Mouse (Mus musculus) erythroblast, embryonic 14.5 days (primary cell): ENCODE data around the gene Ccdc137.

Experiments
- GATA1 ChIP-seq: IDR thresholded peaks from 2 replicates; pipeline ENCODE4 v1.6.1; 2012; ENCODE audit warnings: low read length, inconsistent platforms, mixed read lengths
- TAL1 ChIP-seq: IDR thresholded peaks from 3 replicates; pipeline ENCODE4 v1.6.1; 2012; ENCODE audit warnings: low read length, inconsistent platforms, mixed read lengths

DNA sequence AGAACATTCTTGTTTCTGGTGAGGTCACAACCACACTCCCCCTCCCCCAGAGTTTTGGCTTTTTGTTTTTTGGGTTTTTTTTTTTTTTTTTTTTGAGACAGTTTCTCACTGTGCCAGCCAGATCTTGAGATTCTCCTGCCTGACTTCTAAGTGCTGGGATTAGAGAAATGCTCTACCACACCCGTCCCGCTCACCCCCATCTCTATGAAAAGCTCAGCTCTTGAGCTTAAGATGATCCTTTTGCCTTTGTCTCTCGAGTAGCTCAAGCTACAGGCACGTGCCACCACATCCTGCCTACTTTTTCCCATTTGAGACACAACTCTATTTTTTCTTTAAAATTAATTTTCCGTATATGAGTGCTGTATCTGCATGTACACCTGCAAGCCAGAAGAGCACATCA, 6.5 kb downstream of the Ccdc137 start:
- no peak for TF ChIP-seq GATA1
- no peak for TF ChIP-seq TAL1
